Mouse (Mus musculus): ENCODE results near the gene Sbno1.

The Sbno1 gene

GRCm38 (mm10) chr5:124442628-124443027 lies 16.8 kb upstream of the Sbno1 start:
- no peak for DNase-seq

- DNase-seq = peak; percentile 73
Measured at GRCm38 (mm10) chr5:124440094-124440701, 14.4 kb upstream of the Sbno1 start.

GRCm38 (mm10) chr5:124439447-124440093 lies 13.8 kb upstream of the Sbno1 start, which contains the start of gene Kmt5a:
TSS of gene Kmt5a (plus strand) at chr5:124439930.
- DNase-seq = peak; percentile 95

- no peak for DNase-seq
Measured at GRCm38 (mm10) chr5:124438746-124439145, 12.9 kb upstream of the Sbno1 start.

- peak; percentile 60 for DNase-seq
Measured at GRCm38 (mm10) chr5:124438229-124438628, 12.4 kb upstream of the Sbno1 start.

GRCm38 (mm10) chr5:124433048-124433447 lies 7.2 kb upstream of the Sbno1 start:
- DNase-seq = no peak

GRCm38 (mm10) chr5:124432398-124433012 lies 6.7 kb upstream of the Sbno1 start:
- DNase-seq = peak; percentile 77

GRCm38 (mm10) chr5:124426475-124427071 lies 772 bp upstream of the Sbno1 start:
- DNase-seq = no peak

- peak; percentile 20 for DNase-seq
Measured at GRCm38 (mm10) chr5:124424723-124425411, 934 bp downstream of the Sbno1 start.

- DNase-seq = no peak
Measured at GRCm38 (mm10) chr5:124424200-124424722, 1.5 kb downstream of the Sbno1 start.

- no peak for DNase-seq
Measured at GRCm38 (mm10) chr5:124421786-124422185, 4.0 kb downstream of the Sbno1 start.

GRCm38 (mm10) chr5:124418903-124419302 lies 6.9 kb downstream of the Sbno1 start:
- no peak for DNase-seq

- no peak for DNase-seq
Measured at GRCm38 (mm10) chr5:124412163-124412562, 13.6 kb downstream of the Sbno1 start.

- DNase-seq = no peak
Measured at GRCm38 (mm10) chr5:124410808-124411207, 15.0 kb downstream of the Sbno1 start.

- DNase-seq = no peak
Measured at GRCm38 (mm10) chr5:124393726-124394125, 32.1 kb downstream of the Sbno1 start.

GRCm38 (mm10) chr5:124392412-124392811 lies 33.4 kb downstream of the Sbno1 start:
- no peak for DNase-seq

GRCm38 (mm10) chr5:124387932-124388331 lies 37.9 kb downstream of the Sbno1 start:
- DNase-seq = peak; percentile 22

GRCm38 (mm10) chr5:124380121-124380520 lies 45.7 kb downstream of the Sbno1 start:
- no peak for DNase-seq

- no peak for DNase-seq
Measured at GRCm38 (mm10) chr5:124377149-124377548, 48.7 kb downstream of the Sbno1 start.

- DNase-seq = no peak
Measured at GRCm38 (mm10) chr5:124376401-124376800, 49.4 kb downstream of the Sbno1 start.

- no peak for DNase-seq
Measured at GRCm38 (mm10) chr5:124374298-124374697, 51.5 kb downstream of the Sbno1 start.

- DNase-seq = no peak
Measured at GRCm38 (mm10) chr5:124366721-124367120, 59.1 kb downstream of the Sbno1 start.

GRCm38 (mm10) chr5:124365754-124366153 lies 60.0 kb downstream of the Sbno1 start:
- DNase-seq = no peak

All from thymus, postnatal 25 days (tissue).